Mouse (Mus musculus): ENCODE results near the gene Lingo4.
A peak's percentile ranks its signal among the peaks of the same experiment; 100 is the strongest.

DNA sequence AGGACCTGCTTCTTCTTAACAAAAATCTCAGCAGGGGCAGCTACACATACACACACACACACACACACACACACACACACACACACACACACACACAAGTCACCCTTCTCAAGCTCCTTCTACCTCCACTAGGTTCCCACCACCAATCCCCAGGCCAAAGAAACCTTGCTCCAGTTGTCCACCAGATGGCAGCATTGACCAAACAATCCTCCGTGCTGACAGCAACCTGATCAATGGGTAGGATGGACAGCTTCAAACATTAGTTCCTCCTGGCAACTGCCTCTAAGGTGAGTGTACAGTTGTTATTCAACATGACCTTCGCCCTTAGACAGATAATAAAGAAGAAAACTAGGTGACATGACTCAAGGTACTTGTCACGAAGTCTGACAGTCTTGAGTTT, 31.6 kb upstream of the Lingo4 start:
- TF ChIP-seq CTCF (IDR thresholded peaks at IDR 0.05; ENCODE audit: low read depth, low read length) = peak; percentile 81
- TF ChIP-seq POLR2AphosphoS5 (IDR thresholded peaks at IDR 0.05; ENCODE audit: insufficient replicate concordance, low read depth, low read length) = no peak
- TF ChIP-seq TAL1 (conservative IDR thresholded peaks at IDR 0.05; ENCODE audit: low read depth, low read length) = no peak
- TF ChIP-seq GATA1 (IDR thresholded peaks at IDR 0.05; ENCODE audit: borderline replicate concordance, low read length) = no peak

Measured in G1E (cell line).